Mouse (Mus musculus) thymus, adult 2 months (tissue): ENCODE measurements around the gene Ttc25.

Experiments
- CTCF ChIP-seq: fragments of 200-500 bp; IDR thresholded peaks from 2 replicates; pipeline ENCODE4 v1.5.1; 2012; ENCODE audit warnings: mild to moderate bottlenecking, control low read depth, low read length, moderate library complexity, borderline replicate concordance; ENCODE audit not compliant: control insufficient read depth, poor library complexity, insufficient read depth; ENCODE audit errors: extremely low read depth
- POLR2A ChIP-seq: fragments of 200-500 bp; IDR thresholded peaks from 2 replicates; pipeline ENCODE4 v1.6.1; 2012; ENCODE audit warnings: mild to moderate bottlenecking, low read length, control low read depth, moderate library complexity; ENCODE audit not compliant: control insufficient read depth, poor library complexity, insufficient read depth; ENCODE audit errors: extremely low read depth

DNA sequence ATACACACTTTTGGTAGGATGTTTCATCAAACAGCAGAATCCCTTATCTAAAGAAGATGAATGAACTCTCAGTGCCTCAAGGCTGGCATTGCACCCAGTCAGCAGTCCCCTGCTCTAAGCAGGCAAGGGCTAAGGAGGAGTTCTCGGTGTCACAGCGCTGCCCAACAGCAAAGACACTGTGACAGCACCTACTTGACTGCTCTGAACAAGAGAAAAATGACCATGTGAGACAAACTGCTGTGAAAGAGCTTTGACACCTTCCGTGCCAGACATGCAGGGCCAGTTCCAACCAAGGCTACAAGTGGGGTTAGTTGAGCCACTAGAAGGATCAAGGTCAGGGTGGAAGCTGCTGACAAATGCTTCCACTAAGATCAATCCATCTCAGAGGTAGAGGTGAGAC lies 39.7 kb downstream of the Ttc25 start:
- TF ChIP-seq CTCF: no peak
- no peak for TF ChIP-seq POLR2A
